Mouse (Mus musculus) stomach, postnatal 0 days (tissue): Measurements from ENCODE around the gene Elf2. TPM values are rescaled to one million over a fixed set of nuclear protein-coding genes. Genes with fewer than 3 reads are reported as not detected.

ENCODE experiments used
- ATAC-seq: fragments of 200-750 bp; cut with Nextera tagmentation; 2 replicates; pipeline ENCODE4 v1.8.0; 2017; ENCODE audit not compliant: low FRiP score, low TSS enrichment
- DNase-seq: peaks from one replicate; pipeline ENCODE4 v3.0.0-alpha.2; 2016; ENCODE audit warnings: low spot score
- H3K27ac ChIP-seq: fragments of 300-500 bp; sonication (generic); replicated peaks from 2 replicates; pipeline ENCODE4 v1.5.1; 2014; ENCODE audit warnings: mild to moderate bottlenecking, control low read depth
- H3K27me3 ChIP-seq: fragments of 300-500 bp; sonication (generic); 2 replicates; pipeline ENCODE4 v1.6.1; 2014; ENCODE audit warnings: low read length; ENCODE audit not compliant: control insufficient read depth, insufficient read depth
- H3K36me3 ChIP-seq: fragments of 300-500 bp; sonication (generic); 2 replicates; pipeline ENCODE4 v1.6.1; 2014; ENCODE audit warnings: low read length, mixed read lengths; ENCODE audit not compliant: control insufficient read depth, insufficient read depth
- H3K4me1 ChIP-seq: fragments of 300-500 bp; sonication (generic); replicated peaks from 2 replicates; pipeline ENCODE4 v1.6.1; 2014; ENCODE audit warnings: antibody characterized with exemption; ENCODE audit not compliant: control insufficient read depth, insufficient read depth
- H3K4me2 ChIP-seq: fragments of 300-500 bp; sonication (generic); replicated peaks from 2 replicates; pipeline ENCODE4 v1.6.1; 2014; ENCODE audit warnings: low read depth, mild to moderate bottlenecking, control low read depth, moderate library complexity
- H3K4me3 ChIP-seq: fragments of 300-500 bp; sonication (generic); 2 replicates; pipeline ENCODE4 v1.5.1; 2014; ENCODE audit warnings: low read depth, low read length, control low read depth
- H3K9ac ChIP-seq: fragments of 300-500 bp; sonication (generic); 2 replicates; pipeline ENCODE4 v1.6.1; 2014; ENCODE audit warnings: mild to moderate bottlenecking, low read length, control low read depth, mixed read lengths
- H3K9me3 ChIP-seq: fragments of 300-500 bp; sonication (generic); 2 replicates; pipeline ENCODE4 v1.6.1; 2016; ENCODE audit warnings: low read length; ENCODE audit not compliant: control insufficient read depth
- CTCF ChIP-seq: IDR thresholded peaks from 2 replicates; pipeline ENCODE4 v1.5.1; 2016; ENCODE audit warnings: antibody characterized with exemption, low read depth, mild to moderate bottlenecking, moderate library complexity
- EP300 ChIP-seq: optimal IDR thresholded peaks from 2 replicates; pipeline ENCODE3; 2016; ENCODE audit warnings: antibody characterized with exemption
- WGBS: fragments of 180-500 bp; shearing (Covaris S2); extraction: QIAGEN DNeasy Blood & Tissue Kit; methylation state at CpG from one replicate; pipeline ENCODE4 v1.1.7; 2014; 5-methylcytosine and 5-hydroxymethylcytosine counted together
- polyA plus RNA-seq: library from polyadenylated mRNA; unstranded; fragments of >200 nt; fragmentation: Nextera tagmentation; extraction: Ambion mirVana; gene quantifications from 2 replicates; pipeline ENCODE4 v1.2.1, GENCODE M21; 2015

Elf2 gene
- polyA plus RNA-seq, 1 experiment from 2014 or later, result 36.3 TPM

DNA sequence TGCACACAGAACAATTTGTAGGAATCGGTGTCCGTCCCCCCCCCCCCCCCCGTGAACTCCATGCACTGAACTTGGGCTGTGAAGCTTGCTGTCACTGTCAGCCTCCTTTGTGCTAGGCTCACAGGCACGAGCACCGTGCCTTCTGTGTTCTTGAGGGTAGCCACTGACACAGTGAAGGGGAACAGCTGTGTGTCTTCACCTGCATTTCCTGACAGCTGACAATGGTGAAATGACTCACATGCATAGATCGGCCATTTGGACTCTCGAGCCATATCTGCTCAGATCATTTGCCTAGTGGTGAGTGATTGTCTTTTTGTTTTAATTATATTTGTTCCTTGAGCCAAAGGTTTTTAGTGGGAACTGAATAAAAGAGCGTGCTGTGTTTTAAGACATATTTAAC is 77.5 kb downstream of the Elf2 start:
- DNase-seq, result no peak
- Histone ChIP-seq H3K36me3 (peaks cover 24% of the 10 kb centered on the region), H3K27ac (no peak overlapping the region), H3K4me2 (no peak overlapping the region), H3K4me1 (no peaks in the 10 kb centered on the region), H3K27me3 (no peaks in the 10 kb centered on the region), H3K4me3 (no peak overlapping the region), H3K9me3 (no peaks in the 10 kb centered on the region), H3K9ac (no peak overlapping the region)
- peak; percentile 35; the same call in 1 of the 2 replicates for ATAC-seq
- 50% methylated on average over 8 of the region's 8 CpGs for WGBS
- TF ChIP-seq CTCF (no peak), EP300 (no peak)

DNA sequence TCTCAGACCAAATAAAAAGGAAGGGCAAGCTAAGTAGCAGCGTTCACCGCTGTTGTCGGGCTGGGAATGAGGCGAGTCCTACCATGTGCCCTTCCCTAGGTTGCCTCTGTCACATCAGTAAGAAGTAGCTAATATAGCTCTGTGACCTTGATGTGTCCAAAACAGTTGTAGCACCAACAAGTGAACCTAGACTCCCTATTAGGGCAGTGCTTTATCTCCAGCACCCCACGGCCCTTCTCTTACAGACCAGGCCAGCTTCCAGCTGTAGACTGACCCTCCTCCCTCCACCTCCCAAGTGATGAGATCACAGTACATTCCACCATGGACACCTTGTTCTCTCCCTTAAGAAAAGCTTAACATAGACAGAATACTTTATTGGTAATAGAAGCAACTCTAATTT is 82.4 kb downstream of the Elf2 start:
- TF ChIP-seq CTCF (no peak), EP300 (no peak)
- Histone ChIP-seq H3K27ac (no peak overlapping the region), H3K4me2 (no peak overlapping the region), H3K4me1 (no peaks in the 10 kb centered on the region), H3K9ac (no peak overlapping the region), H3K9me3 (no peaks in the 10 kb centered on the region), H3K27me3 (no peaks in the 10 kb centered on the region), H3K4me3 (no peak overlapping the region), H3K36me3 (peaks cover 36% of the 10 kb centered on the region)
- no peak for DNase-seq
- ATAC-seq, result no peak
- 91% methylated on average over 5 of the region's 5 CpGs for WGBS

- Histone ChIP-seq H3K9ac (no peak overlapping the region), H3K36me3 (peaks cover 32% of the 10 kb centered on the region), H3K27me3 (no peaks in the 10 kb centered on the region), H3K4me1 (no peaks in the 10 kb centered on the region), H3K9me3 (no peaks in the 10 kb centered on the region), H3K4me2 (no peak overlapping the region), H3K4me3 (no peak overlapping the region), H3K27ac (no peak overlapping the region)
- TF ChIP-seq CTCF (no peak), EP300 (no peak)
- DNase-seq, result no peak
- no peak for ATAC-seq
- 90% methylated on average over 12 of the region's 12 CpGs for WGBS
These were observed 84.0 kb downstream of the Elf2 start for GRCm38 (mm10) chr3:51256450-51256849.

DNA sequence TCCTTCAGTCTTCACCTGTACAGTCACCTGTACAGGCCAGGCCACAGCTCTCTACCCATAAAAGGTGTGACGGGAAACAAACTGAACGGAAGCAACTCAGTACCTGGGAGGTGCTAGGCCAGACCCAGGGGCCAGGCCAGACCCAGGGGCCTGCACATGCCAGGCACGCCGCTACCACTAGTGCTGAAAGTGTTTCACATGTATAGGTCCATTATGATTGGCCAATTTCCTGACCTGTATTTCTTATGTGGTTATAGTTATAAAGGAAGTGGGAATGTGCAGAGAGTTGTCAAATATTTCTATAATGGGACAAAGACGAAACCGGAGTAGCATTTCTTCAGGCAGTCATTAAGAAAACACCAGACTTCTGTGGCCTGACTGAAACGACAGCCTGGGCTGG is 85.7 kb downstream of the Elf2 start:
- TF ChIP-seq EP300 (no peak), CTCF (no peak)

DNA sequence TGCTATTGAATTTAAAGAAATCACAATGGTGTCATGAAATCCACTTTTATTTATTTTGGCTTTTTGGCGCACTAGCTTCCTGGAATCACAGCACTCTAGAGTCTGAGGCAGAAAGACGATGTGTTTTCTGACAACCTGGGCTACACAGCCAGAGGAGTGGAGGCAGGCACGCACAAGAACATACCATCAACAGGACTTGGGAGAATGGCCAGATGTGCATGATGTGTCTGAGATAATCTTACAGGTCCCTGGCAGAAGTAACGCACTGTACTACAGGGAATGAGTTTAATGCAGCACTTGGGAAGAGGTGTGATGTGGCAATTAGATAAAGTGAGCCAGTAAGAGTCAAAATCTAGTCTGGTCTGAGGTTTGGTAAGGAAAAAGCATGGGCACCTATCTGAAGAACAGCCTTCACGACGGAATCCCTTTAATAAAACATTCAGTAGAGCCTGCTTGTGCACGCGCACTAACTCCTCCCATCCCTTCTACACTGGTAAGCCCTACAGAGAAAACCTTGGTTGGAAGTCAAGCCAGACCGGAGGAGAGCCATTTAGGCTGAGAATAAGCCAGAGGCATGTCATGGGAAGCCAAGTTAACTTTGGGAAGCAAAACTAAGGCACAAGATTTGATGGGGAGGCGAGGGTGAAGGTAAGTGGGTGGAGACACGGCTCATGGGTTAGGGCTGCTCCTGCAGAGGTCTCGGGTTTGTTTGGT is 87.6 kb downstream of the Elf2 start:
- Histone ChIP-seq H3K27ac (no peak overlapping the region), H3K4me3 (no peak overlapping the region), H3K9me3 (no peaks in the 10 kb centered on the region), H3K4me1 (no peaks in the 10 kb centered on the region), H3K36me3 (peaks cover 30% of the 10 kb centered on the region), H3K9ac (no peak overlapping the region), H3K4me2 (no peak overlapping the region), H3K27me3 (no peaks in the 10 kb centered on the region)
- ATAC-seq, result no peak
- no peak for TF ChIP-seq EP300
- no peak for TF ChIP-seq CTCF
- 84% methylated on average over 12 of the region's 12 CpGs for WGBS
- DNase-seq, result no peak

More for the DNA sequence above, 85.7 kb downstream of the Elf2 start:
- H3K4me2 ChIP-seq, result no peak overlapping the region
- no peaks in the 10 kb centered on the region for H3K27me3 ChIP-seq
- H3K4me1 ChIP-seq, result no peaks in the 10 kb centered on the region
- H3K4me3 ChIP-seq, result no peak overlapping the region
- H3K9me3 ChIP-seq, result no peaks in the 10 kb centered on the region
- H3K36me3 ChIP-seq, result peaks cover 35% of the 10 kb centered on the region
- ATAC-seq, result 0 out of 2 replicates have a peak, but pooled peaks have one; percentile 15
- DNase-seq, result no peak
- H3K27ac ChIP-seq, result no peak overlapping the region
- no peak overlapping the region for H3K9ac ChIP-seq
- WGBS, result 88% methylated on average over 7 of the region's 7 CpGs

DNA sequence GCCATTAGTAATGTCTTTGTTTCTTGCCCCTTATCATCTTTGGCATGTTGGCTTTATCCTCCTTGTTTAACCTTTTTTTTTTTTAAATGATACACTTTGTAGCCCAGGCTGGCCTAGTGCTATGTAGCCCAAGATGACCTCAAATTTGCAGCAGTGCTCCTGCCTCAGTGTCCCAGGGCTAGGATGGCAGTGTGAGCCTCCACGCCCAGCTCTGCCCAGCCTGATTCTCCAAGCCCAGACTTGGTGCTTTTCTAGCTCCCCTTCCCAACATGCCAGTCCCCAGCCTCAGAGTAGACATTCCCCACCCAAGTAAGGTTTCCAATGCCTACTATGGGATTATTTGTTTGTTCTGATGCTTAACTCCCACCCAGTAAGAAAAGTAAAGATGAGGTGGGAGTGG is 88.2 kb downstream of the Elf2 start:
- no peaks in the 10 kb centered on the region for H3K4me1 ChIP-seq
- H3K27ac ChIP-seq, result no peak overlapping the region
- H3K4me3 ChIP-seq, result no peak overlapping the region
- H3K4me2 ChIP-seq, result no peak overlapping the region
- no peak for TF ChIP-seq EP300
- TF ChIP-seq CTCF, result no peak
- DNase-seq (no peak), ATAC-seq (no peak)
- H3K36me3 ChIP-seq, result peaks cover 30% of the 10 kb centered on the region
- no peaks in the 10 kb centered on the region for H3K27me3 ChIP-seq
- H3K9ac ChIP-seq, result no peak overlapping the region
- WGBS, result 96% methylated on average over 1 of the region's 1 CpGs
- no peaks in the 10 kb centered on the region for H3K9me3 ChIP-seq
